Mouse (Mus musculus) spleen, embryonic (tissue): Measurements from ENCODE around the gene Otx2.

ENCODE experiments used
- CTCF ChIA-PET: fragments of 350-600 bp; sonication (Branson Sonifier 250); formaldehyde crosslinking; loops from one replicate; lab custom pipeline; 2022; lab: Charles Lee

The Otx2 gene

GRCm38 (mm10) chr14:48673541-48673940 lies at the start of gene Otx2:
Gene Otx2, minus strand, starts transcription at chr14:48673819.
- CTCF ChIA-PET = no interaction called here

DNA sequence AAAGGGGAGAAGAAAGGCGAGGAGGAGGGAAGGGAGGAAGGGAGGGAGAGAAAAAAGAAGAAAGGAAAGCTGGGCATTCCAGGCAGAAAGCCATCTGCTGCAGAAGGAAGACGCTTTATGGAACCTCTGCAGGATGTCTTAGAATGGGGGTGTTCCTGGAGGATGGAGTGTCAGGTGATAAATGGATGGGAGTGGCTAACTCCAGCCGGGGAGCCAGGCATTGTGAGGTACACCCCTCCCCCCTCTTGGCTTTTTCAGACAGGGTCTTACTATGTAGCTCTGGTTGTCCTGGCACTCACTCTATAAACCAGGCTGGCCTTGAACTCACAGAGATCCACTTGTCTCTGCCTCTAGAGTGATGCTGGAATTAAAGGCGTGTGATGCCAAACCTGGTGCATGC lies 49.1 kb upstream of the Otx2 start:
- CTCF ChIA-PET = no interaction called here

- CTCF ChIA-PET = no interaction called here
These were observed 45.7 kb upstream of the Otx2 start for GRCm38 (mm10) chr14:48719296-48719695.

DNA sequence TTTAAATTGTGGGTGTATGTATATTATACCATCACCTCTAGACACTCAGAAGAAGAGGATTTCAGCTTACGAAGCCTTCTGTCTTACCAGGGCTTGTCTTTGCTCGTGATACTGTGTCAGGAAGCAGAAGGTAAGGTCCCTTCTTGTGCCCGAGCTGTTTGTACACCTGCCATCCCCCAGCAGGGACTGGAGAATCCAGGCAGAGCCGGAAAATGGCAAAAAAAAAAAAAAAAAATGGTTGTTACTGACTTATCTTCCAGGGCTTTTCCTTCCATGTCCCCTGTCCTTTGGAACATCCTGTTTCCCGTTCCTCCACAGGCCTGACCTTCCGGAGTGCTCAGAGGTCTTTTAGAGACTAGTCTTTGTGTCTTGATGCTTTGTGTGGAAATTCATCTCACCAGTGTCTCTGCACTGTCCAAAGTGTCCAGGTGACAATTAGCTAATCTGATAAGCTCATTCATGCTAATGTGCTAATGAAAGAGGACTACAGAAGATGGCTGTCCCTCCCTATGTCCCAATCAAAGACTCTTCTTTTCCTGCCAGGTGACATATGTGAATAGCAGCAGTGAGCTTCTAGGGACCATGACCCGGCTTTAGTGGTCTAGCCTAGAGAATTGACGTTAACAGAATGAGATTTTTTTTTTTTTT lies 44.1 kb upstream of the Otx2 start:
- CTCF ChIA-PET = no interaction called here

GRCm38 (mm10) chr14:48716456-48716855 lies 42.8 kb upstream of the Otx2 start:
- CTCF ChIA-PET = no interaction called here

GRCm38 (mm10) chr14:48710871-48711370 lies 37.3 kb upstream of the Otx2 start:
- CTCF ChIA-PET = no interaction called here

- CTCF ChIA-PET = no interaction called here
These were observed 36.6 kb upstream of the Otx2 start for GRCm38 (mm10) chr14:48710062-48710870.

GRCm38 (mm10) chr14:48709371-48710061 lies 35.9 kb upstream of the Otx2 start:
- CTCF ChIA-PET = no interaction called here

GRCm38 (mm10) chr14:48707844-48708383 lies 34.3 kb upstream of the Otx2 start:
- CTCF ChIA-PET = interaction anchor here (0.7 kb wide), 1 partner anchor 13 kb away, joined by 27 read pairs; no protein-coding TSS in a partner anchor

DNA sequence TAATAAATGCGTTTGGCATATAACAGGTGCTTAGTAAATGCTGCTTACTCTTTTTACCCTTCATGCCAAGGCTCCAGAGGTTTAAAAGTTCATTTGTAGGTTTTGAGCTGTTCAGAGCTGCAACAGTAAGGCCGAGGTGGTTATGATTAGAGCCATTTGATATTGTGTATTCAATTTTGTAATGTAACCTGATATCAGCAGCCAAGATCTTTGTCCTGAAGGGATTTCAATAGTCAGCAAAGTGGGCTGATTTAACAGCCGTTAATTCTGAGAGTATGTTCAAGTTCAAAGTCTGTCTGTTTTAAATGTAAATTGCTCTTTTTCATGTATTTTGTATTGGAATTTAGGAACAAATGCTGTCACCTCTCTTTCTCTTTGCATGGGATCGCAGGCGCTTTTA lies 33.8 kb upstream of the Otx2 start:
- CTCF ChIA-PET = no interaction called here

GRCm38 (mm10) chr14:48700790-48701370 lies 27.3 kb upstream of the Otx2 start:
- CTCF ChIA-PET = no interaction called here

DNA sequence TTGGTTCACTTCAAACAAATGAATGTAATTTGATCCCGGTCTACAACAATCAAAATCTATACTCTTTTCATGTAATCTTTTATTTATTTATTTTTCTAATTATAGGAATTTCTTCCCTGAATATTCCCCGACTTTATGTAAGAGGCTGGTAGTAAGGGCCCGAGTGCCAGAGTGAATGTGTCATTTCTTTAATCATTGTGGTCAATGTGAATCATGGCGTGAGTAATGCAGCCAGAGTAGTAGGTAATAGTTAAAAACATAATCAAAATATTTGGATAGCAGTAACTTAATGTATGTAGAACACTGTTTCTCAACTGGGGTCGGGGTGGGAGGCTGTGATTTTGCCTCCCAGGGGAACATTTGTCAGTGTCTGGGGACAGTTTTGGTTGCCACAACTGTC lies 6.0 kb upstream of the Otx2 start:
- CTCF ChIA-PET = interaction anchor here (0.6 kb wide), 1 partner anchor 481 kb away, joined by 3 read pairs; no protein-coding TSS in a partner anchor

DNA sequence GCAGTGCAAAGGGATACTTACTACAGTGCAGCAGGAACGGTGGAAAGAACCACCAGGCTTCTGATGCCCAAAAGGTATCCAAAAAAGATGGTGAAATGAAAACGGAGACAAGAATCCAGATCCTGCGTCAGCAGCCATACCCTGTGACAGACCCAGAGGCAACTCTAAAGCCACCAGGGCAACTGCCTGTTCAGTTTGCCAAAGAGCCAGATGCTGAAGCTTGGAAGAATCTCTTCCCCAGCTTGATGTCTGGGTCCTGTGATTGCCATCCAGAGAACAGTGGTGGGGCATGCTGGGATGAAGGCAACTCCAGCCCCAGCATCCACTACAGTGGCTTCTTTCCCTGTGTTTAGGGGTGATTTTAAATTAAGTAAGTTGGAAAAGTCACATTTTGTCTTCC lies 5.1 kb upstream of the Otx2 start:
- CTCF ChIA-PET = no interaction called here

DNA sequence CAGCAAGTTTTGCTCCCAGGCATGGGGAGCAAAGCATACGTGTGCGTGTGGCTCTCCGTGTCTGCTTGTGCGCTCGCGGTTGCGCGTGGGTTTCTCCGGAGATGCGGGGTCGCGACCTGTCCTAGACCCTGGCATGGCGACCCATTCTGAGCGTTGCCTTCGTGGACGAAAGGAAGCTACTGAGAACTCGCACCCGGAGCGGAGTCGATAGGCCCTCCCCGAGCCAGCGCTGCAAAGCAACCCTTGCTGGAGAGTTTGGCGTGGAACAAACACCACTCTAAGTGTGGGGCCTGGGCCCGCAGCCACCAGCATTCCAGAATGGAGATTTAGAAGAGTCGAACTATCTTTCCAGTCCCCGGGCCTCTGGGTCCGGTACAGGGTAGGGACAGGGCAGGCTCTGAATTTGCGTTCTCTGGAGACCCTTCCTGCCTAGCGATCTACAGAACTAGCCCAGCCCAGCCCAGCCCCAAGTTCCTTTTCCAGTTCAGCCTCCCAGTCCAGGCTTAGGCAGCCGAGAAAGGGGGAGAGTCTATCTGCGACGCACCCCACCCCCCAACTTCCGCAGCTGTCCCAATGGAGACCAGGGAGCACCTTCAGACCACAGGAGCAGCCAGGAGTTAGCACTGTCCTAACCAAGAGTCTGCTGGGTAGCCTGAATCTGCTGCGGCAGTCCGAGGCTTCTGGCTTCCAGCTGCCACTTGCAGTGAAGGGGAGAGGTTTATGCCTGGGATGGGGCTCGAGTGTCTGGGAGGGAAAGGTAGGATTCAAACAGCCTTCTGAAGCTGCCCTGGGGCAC lies 615 bp upstream of the Otx2 start:
- CTCF ChIA-PET = no interaction called here

GRCm38 (mm10) chr14:48672611-48673176 lies 925 bp downstream of the Otx2 start:
- CTCF ChIA-PET = no interaction called here

GRCm38 (mm10) chr14:48671480-48672240 lies 2.0 kb downstream of the Otx2 start:
- CTCF ChIA-PET = no interaction called here

DNA sequence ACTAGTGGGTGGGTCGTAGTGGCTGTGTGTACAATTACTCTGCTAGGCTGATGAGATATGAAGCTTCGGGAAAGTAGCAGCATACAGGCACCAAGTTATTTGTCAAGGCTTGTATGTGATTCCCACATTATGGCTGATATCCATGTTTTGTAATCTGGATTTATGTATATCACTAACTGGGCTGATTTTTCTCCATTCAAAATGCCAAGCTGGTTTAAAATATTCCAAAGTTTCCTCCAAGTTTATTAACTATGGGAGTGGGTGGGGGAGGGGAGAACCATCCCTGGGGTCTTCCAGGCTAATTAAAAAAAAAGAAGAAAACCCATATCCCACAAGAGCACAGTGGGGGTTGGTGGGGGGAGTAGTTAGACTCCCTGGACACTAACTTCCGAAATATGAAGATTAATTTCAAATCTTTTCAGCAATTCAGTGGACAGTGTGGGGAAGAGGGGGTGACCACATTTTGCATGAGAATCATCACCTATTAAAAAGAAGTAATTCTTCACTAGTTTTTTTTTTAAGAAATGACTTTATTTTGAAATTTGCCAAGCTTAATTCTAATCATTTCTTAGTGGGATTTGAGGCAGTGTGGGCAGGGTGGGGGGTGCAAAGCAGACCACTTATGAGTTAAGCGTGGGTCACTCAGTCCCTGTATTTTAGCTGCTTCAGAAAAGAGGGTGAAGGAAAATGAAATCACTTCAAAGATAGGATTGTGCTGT lies 2.7 kb downstream of the Otx2 start:
- CTCF ChIA-PET = no interaction called here

- CTCF ChIA-PET = no interaction called here
These were observed 3.4 kb downstream of the Otx2 start for GRCm38 (mm10) chr14:48670258-48670630.
